Mouse (Mus musculus): Measurements from ENCODE around the gene Kiss1. TPM values are rescaled to one million over a fixed set of nuclear protein-coding genes. Genes with fewer than 3 reads are reported as not detected.
"Not testable (repeated sequence)": the region's sequence is repeated elsewhere in the genome, so short reads cannot be mapped to it uniquely, and the experiment has no call there.

Gene Kiss1
- total RNA-seq, 1 experiment from 2014 or later: not detected

GRCm38 (mm10) chr1:133317149-133317548, 4.5 kb upstream of the Kiss1 start:
- DNase-seq: no peak

- no peak for DNase-seq
These were observed 1.7 kb downstream of the Kiss1 start for GRCm38 (mm10) chr1:133323333-133323732.

GRCm38 (mm10) chr1:133325951-133326350, 4.3 kb downstream of the Kiss1 start:
- no peak for DNase-seq

GRCm38 (mm10) chr1:133327094-133327493, 5.4 kb downstream of the Kiss1 start:
- no peak for DNase-seq

DNA sequence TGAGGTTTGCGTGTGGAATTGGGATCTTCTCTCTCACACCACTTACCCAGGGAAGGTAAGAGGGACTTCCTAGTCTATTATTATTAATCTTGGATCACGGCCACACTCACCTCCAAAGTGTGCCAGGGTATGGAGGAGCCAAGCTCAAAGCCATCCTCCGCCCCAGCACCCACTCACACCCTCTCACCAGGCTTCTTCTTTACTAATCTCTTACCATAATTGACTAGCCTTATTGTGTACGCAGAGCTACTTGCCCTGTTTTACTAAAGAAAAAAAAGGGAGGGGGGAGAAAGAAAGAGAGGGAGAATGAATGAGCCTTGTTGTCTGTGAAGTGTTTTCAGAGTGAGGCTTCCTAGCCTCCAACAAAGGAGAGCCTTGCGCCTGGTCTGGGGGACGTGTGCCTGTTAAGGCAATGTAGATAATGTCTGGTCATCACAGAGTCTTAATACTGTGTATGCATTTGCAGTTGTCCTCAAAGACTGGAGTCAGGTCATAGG, 6.7 kb downstream of the Kiss1 start:
- no peak for DNase-seq

DNA sequence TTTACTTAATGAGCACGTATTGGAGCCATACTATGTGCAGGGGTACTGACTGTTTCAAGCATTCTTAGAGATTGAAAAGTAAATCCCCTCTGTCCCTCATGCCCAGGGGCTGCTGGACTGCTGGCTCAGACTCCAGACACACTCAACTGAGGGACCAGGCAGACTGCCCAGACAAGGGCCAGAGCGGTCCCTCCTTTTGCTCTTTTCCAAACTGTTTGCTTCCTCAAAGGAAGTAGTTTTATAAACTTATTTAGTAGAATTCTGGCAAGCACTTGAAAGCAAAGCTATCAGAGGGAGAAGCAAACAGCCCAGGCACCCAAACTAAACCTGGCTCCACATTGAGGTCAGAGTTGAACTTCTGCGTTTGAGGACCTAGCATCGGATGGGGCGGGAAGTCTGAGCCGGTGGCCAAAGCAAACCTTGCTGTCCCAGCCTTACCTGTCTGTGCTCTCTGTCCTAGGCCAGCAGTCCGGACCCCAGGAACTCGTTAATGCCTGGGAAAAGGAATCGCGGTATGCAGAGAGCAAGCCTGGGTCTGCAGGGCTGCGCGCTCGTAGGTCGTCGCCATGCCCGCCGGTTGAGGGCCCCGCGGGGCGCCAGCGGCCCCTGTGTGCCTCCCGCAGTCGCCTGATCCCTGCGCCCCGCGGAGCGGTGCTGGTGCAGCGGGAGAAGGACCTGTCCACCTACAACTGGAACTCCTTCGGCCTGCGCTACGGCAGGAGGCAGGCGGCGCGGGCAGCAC, 7.4 kb downstream of the Kiss1 start:
- no peak for DNase-seq

DNA sequence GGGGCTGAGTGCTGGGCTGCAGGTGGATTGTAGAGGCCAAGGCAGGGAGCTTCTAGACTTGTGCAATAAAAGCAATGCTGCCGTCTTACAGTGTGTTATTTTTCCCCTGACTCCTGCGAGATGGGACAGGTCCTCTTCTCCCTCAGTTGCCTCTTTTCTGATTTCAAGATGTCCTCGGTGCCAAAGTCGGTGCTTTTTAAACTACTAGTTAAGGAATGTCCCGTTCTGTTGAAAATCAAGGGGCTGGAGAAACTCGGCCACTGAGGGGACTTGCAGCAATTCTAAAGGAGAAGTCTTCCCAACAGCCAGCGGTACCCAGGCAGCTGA, 7.9 kb downstream of the Kiss1 start:
- DNase-seq: no peak

DNA sequence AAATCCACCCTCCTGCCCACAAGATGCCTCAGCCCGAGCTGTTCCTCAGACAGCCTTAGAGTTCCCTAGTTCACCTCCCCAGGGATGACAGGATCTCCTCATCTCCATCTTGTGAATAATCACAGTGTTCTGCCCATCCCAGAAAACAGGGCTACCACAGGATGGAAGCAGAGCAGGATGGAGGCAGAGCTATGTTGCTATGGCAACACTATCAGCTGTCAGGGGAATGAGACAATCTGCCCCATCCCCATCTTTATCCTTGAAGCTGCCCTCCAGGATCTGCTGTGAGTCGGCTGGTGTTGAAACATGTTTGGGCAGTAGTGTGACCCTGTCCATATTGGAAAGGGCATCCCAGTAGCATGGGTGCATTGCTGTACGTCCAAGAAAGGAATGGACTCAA, 9.5 kb downstream of the Kiss1 start:
- DNase-seq: peak; percentile 40

- DNase-seq: no peak
These were observed 11.2 kb downstream of the Kiss1 start for GRCm38 (mm10) chr1:133332656-133333430.

- no peak for DNase-seq
These were observed 12.3 kb downstream of the Kiss1 start for GRCm38 (mm10) chr1:133333937-133334336.

- DNase-seq: not testable (repeated sequence)
These were observed 18.7 kb downstream of the Kiss1 start for GRCm38 (mm10) chr1:133340403-133340802.

GRCm38 (mm10) chr1:133344357-133344756, 22.7 kb downstream of the Kiss1 start:
- no peak for DNase-seq

DNA sequence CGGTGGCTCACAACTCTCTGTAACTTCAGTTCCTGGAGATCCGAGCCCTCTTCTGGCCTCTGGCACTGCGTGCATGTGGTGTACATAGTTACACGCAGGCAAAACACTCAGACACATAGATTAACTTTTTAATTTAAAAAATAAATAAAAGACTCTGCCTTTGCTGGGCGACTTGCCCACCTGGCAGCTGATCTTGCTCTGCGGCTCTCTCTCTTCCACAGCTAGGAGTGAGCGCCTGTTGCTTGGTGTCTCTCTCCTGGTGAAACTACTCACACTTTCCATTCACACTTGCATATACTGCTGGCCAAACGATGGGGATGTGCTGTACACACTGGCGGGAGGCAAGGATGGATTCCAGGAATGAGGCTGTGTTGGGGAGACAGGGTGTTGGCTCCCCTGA, 24.9 kb downstream of the Kiss1 start:
- DNase-seq: no peak

DNA sequence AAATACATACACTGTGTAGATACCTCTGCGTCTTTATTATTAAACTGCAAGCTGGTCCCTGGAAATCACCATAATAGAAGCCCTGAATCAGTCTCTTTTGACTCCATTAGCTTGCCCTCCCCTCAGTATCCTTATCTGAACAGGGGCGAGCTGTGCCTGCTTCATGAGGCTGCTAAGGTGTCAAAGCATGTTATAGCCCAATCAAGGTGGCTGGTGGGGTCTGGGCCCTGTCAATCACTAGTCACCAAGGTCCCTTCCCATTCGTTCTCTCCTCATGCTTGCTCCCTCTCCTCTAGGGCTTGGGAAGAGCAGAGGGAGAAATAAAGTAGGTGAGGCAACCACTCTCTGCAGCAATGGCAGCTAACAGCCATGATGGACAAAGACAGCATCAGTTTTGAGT, 25.6 kb downstream of the Kiss1 start:
- DNase-seq: no peak

GRCm38 (mm10) chr1:133347693-133348520, 26.2 kb downstream of the Kiss1 start:
- DNase-seq: peak; percentile 69

- no peak for DNase-seq
These were observed 28.5 kb downstream of the Kiss1 start, which contains the start of gene Ren1 for GRCm38 (mm10) chr1:133350210-133350609. Ren1 (plus strand) TSS chr1:133350510.

DNA sequence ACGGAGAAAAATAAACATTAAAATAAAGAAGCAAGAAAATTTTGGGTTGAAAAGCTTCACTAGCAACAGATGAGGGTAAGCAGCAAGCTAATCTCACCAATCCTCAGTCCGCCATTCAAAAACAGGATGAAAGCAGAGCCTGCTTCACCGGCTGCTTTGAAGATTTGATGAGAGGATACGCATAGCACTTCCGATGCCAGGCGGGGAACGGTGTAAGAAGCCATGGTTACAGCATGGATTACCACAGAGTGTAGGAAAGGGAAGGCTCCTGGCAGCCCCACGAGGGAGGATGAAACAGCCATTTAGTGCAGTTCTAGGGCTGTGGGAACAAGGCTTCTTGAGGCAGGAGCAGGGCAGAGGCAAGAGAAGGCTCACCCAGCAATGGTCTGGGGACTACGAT, 30.1 kb downstream of the Kiss1 start:
- no peak for DNase-seq

DNA sequence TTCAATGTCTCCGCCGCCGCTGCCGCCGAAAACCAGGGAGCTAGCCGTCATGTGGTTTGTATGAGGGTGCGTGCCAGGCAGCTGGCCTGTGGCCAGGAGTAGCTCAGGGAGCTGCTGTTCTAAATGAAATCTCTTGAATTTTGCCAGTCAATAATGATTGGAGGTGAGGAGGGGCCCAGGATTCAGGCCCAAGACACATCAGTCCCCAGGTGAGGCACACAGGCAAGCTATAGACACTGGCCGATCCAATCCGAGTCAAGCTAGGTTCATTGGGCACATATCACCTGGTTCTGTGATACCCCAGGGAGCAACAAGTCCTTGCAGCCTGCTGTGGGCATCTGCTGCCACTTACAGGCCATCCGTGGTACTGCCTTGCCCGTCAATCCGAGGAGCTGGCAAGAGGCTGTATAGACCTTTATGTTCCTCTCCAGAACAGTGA, 31.7 kb downstream of the Kiss1 start:
- DNase-seq: peak; percentile 88

DNA sequence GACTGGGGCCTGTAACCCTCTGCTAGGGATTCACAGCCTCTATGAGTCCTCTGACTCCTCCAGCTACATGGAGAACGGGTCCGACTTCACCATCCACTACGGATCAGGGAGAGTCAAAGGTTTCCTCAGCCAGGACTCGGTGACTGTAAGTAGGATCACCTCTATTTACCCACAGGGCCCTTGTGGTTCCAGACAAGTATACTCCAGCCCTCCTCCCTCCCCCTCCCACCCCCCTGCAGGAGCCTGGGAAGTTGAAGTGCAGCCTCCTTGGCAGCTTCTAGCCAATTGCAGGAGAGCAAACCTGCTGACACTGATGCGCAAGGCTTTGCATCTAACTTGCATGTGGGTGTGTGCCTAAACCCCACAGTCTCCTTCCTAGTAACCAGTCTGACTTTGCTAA, 33.8 kb downstream of the Kiss1 start:
- no peak for DNase-seq

GRCm38 (mm10) chr1:133355912-133356311, 34.2 kb downstream of the Kiss1 start:
- no peak for DNase-seq

GRCm38 (mm10) chr1:133356330-133356729, 34.7 kb downstream of the Kiss1 start:
- no peak for DNase-seq

DNA sequence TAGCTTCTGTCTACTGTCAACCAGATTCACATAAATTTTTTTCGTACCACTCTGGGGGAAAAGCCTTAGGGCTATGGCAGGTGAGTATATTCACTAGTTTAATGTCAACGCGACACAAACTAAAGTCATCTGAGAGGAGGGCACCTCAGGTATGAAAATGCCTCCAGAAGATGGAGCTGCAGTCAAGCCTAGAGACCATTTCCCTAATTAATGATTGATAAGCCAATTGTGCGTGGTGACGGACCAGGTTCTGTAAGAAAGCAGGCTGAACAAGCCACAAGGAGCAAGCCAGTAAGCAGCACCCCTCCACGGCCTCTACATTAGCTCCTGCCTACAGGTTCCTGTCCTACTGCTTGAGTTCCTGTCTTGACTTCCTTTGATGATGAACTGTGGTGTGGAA, 39.3 kb downstream of the Kiss1 start:
- DNase-seq: no peak

DNA sequence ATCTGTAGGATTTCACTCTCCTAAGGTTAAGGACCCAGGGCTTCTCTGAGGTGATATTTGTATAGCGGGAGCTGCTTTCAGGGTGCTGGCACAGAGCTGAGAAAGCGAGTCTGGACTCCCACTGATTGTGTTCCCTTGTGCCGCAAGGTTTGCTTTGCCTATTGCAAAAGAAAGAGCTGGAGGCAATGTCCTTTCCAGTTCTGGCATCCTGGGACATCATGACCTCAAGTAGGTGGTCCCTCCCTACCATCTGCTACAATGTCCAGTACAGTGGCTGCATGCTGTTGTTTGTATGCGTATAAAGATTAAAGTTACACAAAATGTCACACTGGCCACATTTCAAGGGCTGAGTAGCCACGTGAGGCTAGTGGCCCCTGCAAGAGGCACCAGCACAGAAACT, 40.4 kb downstream of the Kiss1 start:
- DNase-seq: no peak
